Mouse (Mus musculus): ENCODE measurements around the gene Pgghg. TPM values are rescaled to one million over a fixed set of nuclear protein-coding genes. Genes with fewer than 3 reads are reported as not detected.
"Not testable (repeated sequence)": the region's sequence is repeated elsewhere in the genome, so short reads cannot be mapped to it uniquely, and the experiment has no call there.

The Pgghg gene
- polyA plus RNA-seq, 1 experiment from 2014 or later: 22.6 TPM

DNA sequence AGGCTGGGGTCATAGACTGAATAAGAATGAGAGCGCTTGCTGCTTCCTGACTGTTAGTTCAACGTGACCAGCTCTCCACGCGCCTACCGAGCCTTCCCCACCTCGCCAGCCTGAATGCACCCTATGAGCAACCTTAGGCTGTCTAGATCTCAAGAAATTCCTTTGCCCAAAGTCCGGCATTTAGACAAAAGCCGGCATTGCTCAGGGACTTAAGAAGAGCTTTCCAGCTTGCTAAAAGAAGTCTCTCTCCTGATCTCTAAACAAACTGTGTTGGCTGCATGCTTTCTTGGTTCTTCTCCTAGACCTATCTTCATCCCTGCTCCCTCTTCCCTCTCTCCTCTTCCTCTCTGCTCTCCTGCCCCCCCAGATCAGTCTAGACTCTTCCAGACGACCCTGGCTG lies 33.7 kb downstream of the Pgghg start:
- H3K9ac ChIP-seq: no peak overlapping the region
- 20% methylated on average over 9 of the region's 9 CpGs for WGBS
- no peak overlapping the region for H3K27ac ChIP-seq (ENCODE audit: low read depth)
- no peak overlapping the region for H3K4me3 ChIP-seq (ENCODE audit: low read depth, low read length)
- H3K4me1 ChIP-seq (ENCODE audit: insufficient read depth): 0 out of 2 replicates have a peak, but pooled peaks cover 4% of the 10 kb centered on the region
- H3K4me2 ChIP-seq: no peak overlapping the region
- H3K27me3 ChIP-seq (ENCODE audit: insufficient read depth, low read length): no peaks in the 10 kb centered on the region
- ATAC-seq (ENCODE audit: insufficient read depth) (no peak), DNase-seq (no peak)
- H3K9me3 ChIP-seq (ENCODE audit: low read depth, low read length): no peaks in the 10 kb centered on the region
- no peak for TF ChIP-seq CTCF (IDR thresholded peaks at IDR 0.05; ENCODE audit: low read depth)
- no peaks in the 10 kb centered on the region for H3K36me3 ChIP-seq (ENCODE audit: insufficient read depth)

DNA sequence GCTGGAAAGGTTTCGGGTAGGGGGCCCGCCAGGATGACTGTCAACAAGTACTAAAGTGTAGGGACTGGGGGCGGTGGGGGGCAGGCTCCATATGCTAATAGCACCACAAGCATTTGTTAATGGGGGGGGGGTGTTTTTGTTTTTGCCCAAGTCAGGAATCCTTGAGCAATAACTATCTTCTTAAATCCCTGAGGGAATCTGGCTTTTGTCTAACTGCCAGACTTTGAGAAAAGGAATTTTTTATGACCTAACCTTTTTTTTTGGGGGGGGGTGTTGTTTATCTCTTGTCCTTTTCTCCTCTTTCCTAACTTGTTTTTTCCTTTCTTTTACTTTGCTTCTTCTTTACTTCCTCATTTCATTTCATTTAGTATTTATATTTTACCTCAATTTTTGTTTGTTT lies 34.3 kb downstream of the Pgghg start:
- H3K9me3 ChIP-seq (ENCODE audit: low read depth, low read length): no peaks in the 10 kb centered on the region
- no peaks in the 10 kb centered on the region for H3K27me3 ChIP-seq (ENCODE audit: insufficient read depth, low read length)
- H3K9ac ChIP-seq: no peak overlapping the region
- no peak overlapping the region for H3K4me2 ChIP-seq
- H3K36me3 ChIP-seq (ENCODE audit: insufficient read depth): no peaks in the 10 kb centered on the region
- no peak for TF ChIP-seq CTCF (IDR thresholded peaks at IDR 0.05; ENCODE audit: low read depth)
- 0 out of 2 replicates have a peak, but pooled peaks cover 4% of the 10 kb centered on the region for H3K4me1 ChIP-seq (ENCODE audit: insufficient read depth)
- WGBS: 26% methylated on average over 3 of the region's 3 CpGs
- H3K27ac ChIP-seq (ENCODE audit: low read depth): no peak overlapping the region
- ATAC-seq (ENCODE audit: insufficient read depth): no peak
- no peak overlapping the region for H3K4me3 ChIP-seq (ENCODE audit: low read depth, low read length)
- DNase-seq: no peak

DNA sequence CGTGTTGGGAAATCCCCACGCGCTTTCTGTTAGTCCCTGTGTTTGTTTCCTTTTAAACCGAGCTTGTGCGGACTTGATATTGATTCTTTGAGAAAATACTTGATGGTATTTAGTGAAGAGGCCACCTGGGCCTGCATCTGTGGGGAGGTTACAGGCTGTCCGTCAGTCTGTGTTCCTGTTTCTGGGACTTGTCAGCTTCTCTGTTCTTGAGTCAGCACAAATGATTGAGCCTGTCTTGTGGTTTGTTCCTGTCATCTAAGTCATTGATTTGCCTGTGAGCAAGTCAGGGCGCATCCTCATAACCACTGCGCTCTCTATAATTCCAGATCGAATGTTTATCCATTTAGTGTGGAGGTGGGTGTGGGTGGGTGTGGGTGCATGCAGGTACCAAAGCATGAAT lies 35.5 kb downstream of the Pgghg start:
- not testable (repeated sequence) for H3K4me1 ChIP-seq (ENCODE audit: insufficient read depth); H3K9ac ChIP-seq; DNase-seq; H3K36me3 ChIP-seq (ENCODE audit: insufficient read depth); H3K4me3 ChIP-seq (ENCODE audit: low read depth, low read length); H3K9me3 ChIP-seq (ENCODE audit: low read depth, low read length); H3K27me3 ChIP-seq (ENCODE audit: insufficient read depth, low read length); H3K4me2 ChIP-seq; H3K27ac ChIP-seq (ENCODE audit: low read depth); ATAC-seq (ENCODE audit: insufficient read depth)
- WGBS: 84% methylated on average over 9 of the region's 9 CpGs

DNA sequence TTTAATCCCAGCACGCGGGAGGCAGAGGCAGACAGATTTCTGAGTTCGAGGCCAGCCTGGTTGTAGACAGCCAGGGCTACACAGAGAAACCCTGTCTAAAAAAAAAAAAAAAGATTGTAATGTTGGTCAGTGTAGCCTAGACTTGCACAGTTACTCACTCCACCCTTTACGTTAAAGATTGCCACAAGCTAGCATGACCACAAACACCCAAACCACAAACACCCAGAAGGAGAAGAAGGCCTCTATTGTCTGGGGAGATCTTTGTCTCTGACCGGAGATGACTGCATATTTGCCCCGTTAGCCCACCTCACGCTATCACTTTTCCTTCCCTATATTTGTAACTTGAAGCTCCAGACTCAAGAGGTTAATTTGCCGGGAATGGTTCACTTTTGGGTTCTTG lies 40.5 kb downstream of the Pgghg start:
- DNase-seq (no peak), ATAC-seq (ENCODE audit: insufficient read depth) (no peak)
- TF ChIP-seq CTCF (IDR thresholded peaks at IDR 0.05; ENCODE audit: low read depth): no peak
- H3K4me1 ChIP-seq (ENCODE audit: insufficient read depth): no peaks in the 10 kb centered on the region
- H3K9me3 ChIP-seq (ENCODE audit: low read depth, low read length): no peaks in the 10 kb centered on the region
- H3K36me3 ChIP-seq (ENCODE audit: insufficient read depth): no peaks in the 10 kb centered on the region
- H3K4me2 ChIP-seq: no peak overlapping the region
- H3K9ac ChIP-seq: no peak overlapping the region
- no peak overlapping the region for H3K4me3 ChIP-seq (ENCODE audit: low read depth, low read length)
- WGBS: 89% methylated on average over 8 of the region's 8 CpGs
- no peaks in the 10 kb centered on the region for H3K27me3 ChIP-seq (ENCODE audit: insufficient read depth, low read length)
- H3K27ac ChIP-seq (ENCODE audit: low read depth): no peak overlapping the region

DNA sequence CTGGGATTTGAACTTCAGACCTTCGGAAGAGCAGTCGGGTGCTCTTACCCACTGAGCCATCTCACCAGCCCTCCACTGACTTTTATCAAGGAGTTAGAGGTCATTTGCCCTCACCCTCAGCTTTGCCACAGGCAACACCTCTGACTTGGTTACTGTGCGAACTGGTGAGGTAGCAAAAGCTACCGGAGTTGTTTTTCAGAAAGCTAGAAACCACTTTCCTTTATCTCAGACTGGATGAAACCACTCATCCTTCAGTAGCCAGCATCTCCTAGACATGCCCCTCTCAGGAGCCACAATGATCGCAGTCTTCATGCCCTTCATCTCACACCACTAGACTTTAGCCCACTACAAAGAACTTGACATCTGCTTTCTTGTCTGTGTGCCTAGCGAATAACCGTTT lies 41.8 kb downstream of the Pgghg start:
- 80% methylated on average over 7 of the region's 7 CpGs for WGBS
- ATAC-seq (ENCODE audit: insufficient read depth): no peak
- TF ChIP-seq CTCF (IDR thresholded peaks at IDR 0.05; ENCODE audit: low read depth): no peak
- no peaks in the 10 kb centered on the region for H3K9me3 ChIP-seq (ENCODE audit: low read depth, low read length)
- H3K4me2 ChIP-seq: no peak overlapping the region
- H3K27me3 ChIP-seq (ENCODE audit: insufficient read depth, low read length): no peaks in the 10 kb centered on the region
- no peak for DNase-seq
- H3K4me1 ChIP-seq (ENCODE audit: insufficient read depth): no peaks in the 10 kb centered on the region
- H3K27ac ChIP-seq (ENCODE audit: low read depth): no peak overlapping the region
- H3K4me3 ChIP-seq (ENCODE audit: low read depth, low read length): no peak overlapping the region
- no peak overlapping the region for H3K9ac ChIP-seq
- no peaks in the 10 kb centered on the region for H3K36me3 ChIP-seq (ENCODE audit: insufficient read depth)

DNA sequence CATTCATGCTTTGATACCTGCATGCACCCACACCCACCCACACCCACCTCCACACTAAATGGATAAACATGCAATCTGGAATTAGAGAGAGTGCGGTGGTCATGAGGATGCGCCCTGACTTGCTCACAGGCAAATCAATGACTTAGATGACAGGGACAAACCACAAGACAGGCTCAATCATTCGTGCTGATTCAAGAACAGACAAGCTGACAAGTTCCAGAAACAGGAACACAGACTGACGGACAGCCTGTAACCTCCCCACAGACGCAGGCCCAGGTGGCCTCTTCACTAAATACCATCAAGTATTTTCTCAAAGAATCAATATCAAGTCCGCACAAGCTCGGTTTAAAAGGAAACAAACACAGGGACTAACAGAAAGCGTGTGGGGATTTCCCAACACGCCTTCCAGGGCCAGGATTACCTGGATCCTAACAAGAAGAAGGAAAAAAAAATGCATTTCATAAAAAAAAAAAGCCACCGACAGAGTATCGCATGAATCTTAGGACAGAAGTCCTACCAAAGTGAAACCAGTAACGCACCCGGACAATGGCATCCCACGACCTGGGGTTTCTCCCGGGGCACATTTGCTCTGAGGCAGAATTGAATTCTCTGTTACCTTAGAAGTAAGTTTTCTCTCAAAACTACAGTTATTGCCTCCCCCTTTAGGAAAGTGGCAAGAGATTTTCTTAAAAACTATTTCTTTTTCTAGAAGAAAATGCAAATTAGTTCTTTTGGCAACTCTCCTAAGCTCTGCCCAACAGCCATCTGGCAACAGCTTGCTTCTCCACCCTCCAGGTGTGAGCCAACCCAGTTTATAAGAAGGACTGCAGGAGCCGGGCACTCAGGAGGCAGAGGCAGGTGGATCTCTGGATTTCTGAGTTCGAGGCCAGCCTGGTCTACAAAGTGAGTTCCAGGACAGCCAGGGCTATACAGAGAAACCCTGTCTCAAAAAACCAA lies 46.3 kb downstream of the Pgghg start:
- Histone ChIP-seq H3K27me3 (ENCODE audit: insufficient read depth, low read length) (no peaks in the 10 kb centered on the region), H3K4me1 (ENCODE audit: insufficient read depth) (no peaks in the 10 kb centered on the region), H3K36me3 (ENCODE audit: insufficient read depth) (no peaks in the 10 kb centered on the region), H3K9me3 (ENCODE audit: low read depth, low read length) (no peaks in the 10 kb centered on the region), H3K4me3 (ENCODE audit: low read depth, low read length) (no peak overlapping the region), H3K27ac (ENCODE audit: low read depth) (no peak overlapping the region), H3K4me2 (no peak overlapping the region), H3K9ac (no peak overlapping the region)
- WGBS: 77% methylated on average over 17 of the region's 17 CpGs
- no peak for TF ChIP-seq CTCF (IDR thresholded peaks at IDR 0.05; ENCODE audit: low read depth)
- DNase-seq (no peak), ATAC-seq (ENCODE audit: insufficient read depth) (no peak)

DNA sequence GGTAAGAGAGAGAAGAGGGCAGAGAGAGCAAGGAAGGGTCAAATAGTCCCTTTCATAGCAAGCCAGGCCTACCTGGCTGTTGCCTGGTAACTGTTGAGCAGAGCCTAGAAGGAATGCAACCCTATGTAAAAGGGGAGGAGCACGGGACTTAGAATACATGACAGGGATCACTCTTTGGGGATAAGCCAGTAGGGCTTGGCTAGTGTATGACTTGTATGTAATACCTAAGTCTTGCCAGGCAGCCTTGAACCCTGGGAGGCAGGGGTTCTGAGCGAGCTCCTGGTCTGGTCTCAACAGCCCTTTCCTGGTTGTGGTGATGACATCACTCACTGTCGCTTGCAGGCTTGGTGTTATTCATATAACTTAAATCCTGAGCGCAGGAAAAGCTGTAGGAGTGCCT lies 47.8 kb downstream of the Pgghg start:
- H3K9ac ChIP-seq: no peak overlapping the region
- no peak overlapping the region for H3K4me2 ChIP-seq
- H3K27me3 ChIP-seq (ENCODE audit: insufficient read depth, low read length): no peaks in the 10 kb centered on the region
- H3K36me3 ChIP-seq (ENCODE audit: insufficient read depth): no peaks in the 10 kb centered on the region
- no peak for TF ChIP-seq CTCF (IDR thresholded peaks at IDR 0.05; ENCODE audit: low read depth)
- DNase-seq (no peak), ATAC-seq (ENCODE audit: insufficient read depth) (0 out of 2 replicates have a peak, but pooled peaks have one; percentile 24)
- H3K4me3 ChIP-seq (ENCODE audit: low read depth, low read length): no peak overlapping the region
- H3K4me1 ChIP-seq (ENCODE audit: insufficient read depth): no peaks in the 10 kb centered on the region
- H3K9me3 ChIP-seq (ENCODE audit: low read depth, low read length): no peaks in the 10 kb centered on the region
- no peak overlapping the region for H3K27ac ChIP-seq (ENCODE audit: low read depth)
- WGBS: 72% methylated on average over 4 of the region's 4 CpGs

Data from lung, embryonic 14.5 days (tissue).